Mouse (Mus musculus): Measurements from ENCODE around the gene Adam17.

DNA sequence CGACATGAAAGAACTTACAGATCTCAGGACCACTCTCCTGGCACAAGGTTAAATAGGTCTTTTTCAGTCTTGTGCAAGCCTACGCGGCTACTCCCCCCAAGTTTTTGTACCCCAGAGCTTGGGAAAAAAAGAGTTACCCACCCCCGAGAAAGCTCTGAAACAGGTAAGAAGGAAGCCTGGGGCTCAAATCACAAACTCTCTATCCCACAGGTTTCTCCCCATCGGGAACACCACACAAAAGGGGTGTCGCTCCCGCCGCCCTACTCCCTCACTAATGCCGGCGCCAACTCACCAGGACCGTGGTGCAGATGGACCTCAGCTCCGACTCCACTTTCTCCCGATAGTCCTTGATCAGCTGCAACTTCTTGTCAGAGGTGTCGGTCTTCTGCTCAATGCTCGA lies 43.1 kb upstream of the Adam17 start:
- TF ChIP-seq CTCF (IDR thresholded peaks at IDR 0.05; ENCODE audit: low read depth), result no peak
- TF ChIP-seq EP300 (IDR thresholded peaks at IDR 0.05; ENCODE audit: low read depth), result no peak
